Mouse (Mus musculus): ENCODE data around the gene Gna13.

- no peak for TF ChIP-seq CTCF (IDR thresholded peaks at IDR 0.05; ENCODE audit: low read depth)
- TF ChIP-seq EP300 (optimal IDR thresholded peaks at IDR 0.05) = no peak
Measured at GRCm38 (mm10) chr11:109348408-109348807, 14.2 kb upstream of the Gna13 start.
